Mouse (Mus musculus): ENCODE measurements around the gene Pcp4. TPM values are rescaled to one million over a fixed set of nuclear protein-coding genes. Genes with fewer than 3 reads are reported as not detected.

The Pcp4 gene
- polyA plus RNA-seq, 1 experiment from 2014 or later: 83.8 TPM

DNA sequence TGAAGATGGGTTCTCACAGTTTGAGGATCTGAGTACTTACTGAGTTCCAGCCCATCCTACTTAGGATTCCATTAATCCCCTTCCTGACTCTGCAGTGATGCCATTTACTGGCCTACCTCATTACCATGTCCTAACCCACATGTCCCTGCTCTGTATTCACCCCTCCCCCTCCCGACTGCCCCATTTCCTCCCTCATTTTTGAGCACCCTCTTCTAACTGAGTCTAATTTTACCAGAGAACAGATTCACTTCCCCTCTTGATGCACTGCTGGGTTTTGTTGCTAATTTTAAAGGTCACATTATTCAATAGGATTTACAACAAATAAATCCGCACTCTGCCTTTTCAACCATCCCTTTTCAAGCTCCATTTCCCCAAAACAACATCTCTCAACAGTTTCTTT is 73.7 kb downstream of the Pcp4 start:
- Histone ChIP-seq H3K4me1 (ENCODE audit: insufficient read depth, low read length) (0 out of 2 replicates have a peak, but pooled peaks cover 3% of the 10 kb centered on the region), H3K9ac (replicated peaks; ENCODE audit: low read length) (no peak overlapping the region), H3K27me3 (ENCODE audit: insufficient read depth, low read length) (no peaks in the 10 kb centered on the region), H3K9me3 (ENCODE audit: low read length) (no peaks in the 10 kb centered on the region), H3K4me3 (ENCODE audit: low read length) (no peak overlapping the region), H3K36me3 (ENCODE audit: insufficient read depth, low read length) (no peaks in the 10 kb centered on the region), H3K4me2 (replicated peaks; ENCODE audit: low read depth, low read length) (no peak overlapping the region), H3K27ac (ENCODE audit: low read length) (no peak overlapping the region)
- ATAC-seq (ENCODE audit: low FRiP score, low TSS enrichment): no peak
- WGBS: 47% methylated on average over 2 of the region's 2 CpGs

- Histone ChIP-seq H3K9ac (replicated peaks; ENCODE audit: low read length) (no peak overlapping the region), H3K27ac (ENCODE audit: low read length) (no peak overlapping the region), H3K36me3 (ENCODE audit: insufficient read depth, low read length) (no peaks in the 10 kb centered on the region), H3K4me1 (ENCODE audit: insufficient read depth, low read length) (peaks cover 5% of the 10 kb centered on the region; the same call in 1 of the 2 replicates), H3K4me2 (replicated peaks; ENCODE audit: low read depth, low read length) (no peak overlapping the region), H3K4me3 (ENCODE audit: low read length) (no peak overlapping the region), H3K9me3 (ENCODE audit: low read length) (no peaks in the 10 kb centered on the region), H3K27me3 (ENCODE audit: insufficient read depth, low read length) (no peaks in the 10 kb centered on the region)
- ATAC-seq (ENCODE audit: low FRiP score, low TSS enrichment): no peak
- WGBS: 72% methylated on average over 2 of the region's 2 CpGs
These were observed 85.3 kb downstream of the Pcp4 start for GRCm38 (mm10) chr16:96552680-96553079.

DNA sequence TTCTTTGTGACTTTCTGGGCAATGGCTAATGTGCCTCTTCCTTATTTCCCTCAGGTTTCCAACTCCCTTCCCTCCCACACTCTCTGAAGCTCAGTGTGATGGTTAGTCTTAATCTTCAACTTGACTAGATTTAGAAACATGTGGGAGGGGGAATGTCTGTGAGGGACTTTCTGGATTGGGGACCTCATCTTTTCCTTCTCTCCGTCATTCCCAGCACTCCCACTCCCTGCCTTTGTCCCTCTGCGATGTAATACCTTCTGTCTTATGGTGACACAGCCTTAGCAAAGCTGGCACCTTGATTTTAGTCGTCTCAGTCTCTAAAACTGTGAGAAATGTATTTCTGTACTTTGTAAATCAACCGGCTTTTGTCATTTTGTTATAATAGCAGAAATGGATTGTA is 88.0 kb downstream of the Pcp4 start:
- Histone ChIP-seq H3K4me1 (ENCODE audit: insufficient read depth, low read length) (peaks cover 5% of the 10 kb centered on the region; the same call in 1 of the 2 replicates), H3K9ac (replicated peaks; ENCODE audit: low read length) (no peak overlapping the region), H3K36me3 (ENCODE audit: insufficient read depth, low read length) (no peaks in the 10 kb centered on the region), H3K27me3 (ENCODE audit: insufficient read depth, low read length) (no peaks in the 10 kb centered on the region), H3K4me2 (replicated peaks; ENCODE audit: low read depth, low read length) (no peak overlapping the region), H3K27ac (ENCODE audit: low read length) (no peak overlapping the region), H3K9me3 (ENCODE audit: low read length) (no peaks in the 10 kb centered on the region), H3K4me3 (ENCODE audit: low read length) (no peak overlapping the region)
- 72% methylated on average over 4 of the region's 4 CpGs for WGBS
- ATAC-seq (ENCODE audit: low FRiP score, low TSS enrichment): no peak

- WGBS: 56% methylated on average over 3 of the region's 3 CpGs
These were observed 89.2 kb downstream of the Pcp4 start for GRCm38 (mm10) chr16:96556621-96557020.

DNA sequence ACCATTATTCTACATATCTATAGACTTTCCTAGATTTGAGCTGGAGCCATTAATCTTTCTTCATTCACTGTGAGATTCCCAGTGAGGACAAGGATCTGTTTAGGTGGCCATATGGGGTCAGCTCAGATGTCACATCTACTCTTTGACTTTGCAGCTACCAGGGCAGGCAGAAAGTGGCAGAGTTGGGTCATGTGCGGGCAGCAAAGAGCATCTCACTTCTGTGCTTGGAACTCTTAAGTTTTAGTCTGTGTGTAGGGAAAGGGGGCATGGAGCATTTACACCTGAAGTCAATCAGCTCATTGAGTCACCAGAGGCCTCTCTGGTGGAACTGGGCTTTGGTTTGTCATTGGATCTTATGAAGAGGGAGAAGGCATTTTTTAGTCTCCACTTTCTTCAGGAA is 90.9 kb downstream of the Pcp4 start:
- Histone ChIP-seq H3K4me2 (replicated peaks; ENCODE audit: low read depth, low read length) (no peak overlapping the region), H3K9ac (replicated peaks; ENCODE audit: low read length) (no peak overlapping the region), H3K36me3 (ENCODE audit: insufficient read depth, low read length) (no peaks in the 10 kb centered on the region), H3K27ac (ENCODE audit: low read length) (no peak overlapping the region), H3K4me3 (ENCODE audit: low read length) (no peak overlapping the region), H3K27me3 (ENCODE audit: insufficient read depth, low read length) (no peaks in the 10 kb centered on the region), H3K9me3 (ENCODE audit: low read length) (no peaks in the 10 kb centered on the region), H3K4me1 (ENCODE audit: insufficient read depth, low read length) (peaks cover 5% of the 10 kb centered on the region; the same call in 1 of the 2 replicates)
- WGBS: 77% methylated on average over 1 of the region's 1 CpGs
- no peak for ATAC-seq (ENCODE audit: low FRiP score, low TSS enrichment)

More at GRCm38 (mm10) chr16:96556621-96557020, 89.2 kb downstream of the Pcp4 start:
- ATAC-seq (ENCODE audit: low FRiP score, low TSS enrichment): no peak
- no peak overlapping the region for H3K27ac ChIP-seq (ENCODE audit: low read length)
- H3K9me3 ChIP-seq (ENCODE audit: low read length): no peaks in the 10 kb centered on the region
- H3K36me3 ChIP-seq (ENCODE audit: insufficient read depth, low read length): no peaks in the 10 kb centered on the region
- H3K9ac ChIP-seq (replicated peaks; ENCODE audit: low read length): no peak overlapping the region
- H3K4me3 ChIP-seq (ENCODE audit: low read length): no peak overlapping the region
- no peaks in the 10 kb centered on the region for H3K27me3 ChIP-seq (ENCODE audit: insufficient read depth, low read length)
- H3K4me2 ChIP-seq (replicated peaks; ENCODE audit: low read depth, low read length): no peak overlapping the region
- H3K4me1 ChIP-seq (ENCODE audit: insufficient read depth, low read length): peaks cover 5% of the 10 kb centered on the region; the same call in 1 of the 2 replicates

- peaks cover 5% of the 10 kb centered on the region; the same call in 1 of the 2 replicates for H3K4me1 ChIP-seq (ENCODE audit: insufficient read depth, low read length)
- H3K36me3 ChIP-seq (ENCODE audit: insufficient read depth, low read length): no peaks in the 10 kb centered on the region
- no peak overlapping the region for H3K4me3 ChIP-seq (ENCODE audit: low read length)
- H3K27ac ChIP-seq (ENCODE audit: low read length): no peak overlapping the region
- ATAC-seq (ENCODE audit: low FRiP score, low TSS enrichment): no peak
- no peaks in the 10 kb centered on the region for H3K9me3 ChIP-seq (ENCODE audit: low read length)
- no peak overlapping the region for H3K9ac ChIP-seq (replicated peaks; ENCODE audit: low read length)
- no peaks in the 10 kb centered on the region for H3K27me3 ChIP-seq (ENCODE audit: insufficient read depth, low read length)
- no peak overlapping the region for H3K4me2 ChIP-seq (replicated peaks; ENCODE audit: low read depth, low read length)
These were observed 92.4 kb downstream of the Pcp4 start for GRCm38 (mm10) chr16:96559796-96560195.

DNA sequence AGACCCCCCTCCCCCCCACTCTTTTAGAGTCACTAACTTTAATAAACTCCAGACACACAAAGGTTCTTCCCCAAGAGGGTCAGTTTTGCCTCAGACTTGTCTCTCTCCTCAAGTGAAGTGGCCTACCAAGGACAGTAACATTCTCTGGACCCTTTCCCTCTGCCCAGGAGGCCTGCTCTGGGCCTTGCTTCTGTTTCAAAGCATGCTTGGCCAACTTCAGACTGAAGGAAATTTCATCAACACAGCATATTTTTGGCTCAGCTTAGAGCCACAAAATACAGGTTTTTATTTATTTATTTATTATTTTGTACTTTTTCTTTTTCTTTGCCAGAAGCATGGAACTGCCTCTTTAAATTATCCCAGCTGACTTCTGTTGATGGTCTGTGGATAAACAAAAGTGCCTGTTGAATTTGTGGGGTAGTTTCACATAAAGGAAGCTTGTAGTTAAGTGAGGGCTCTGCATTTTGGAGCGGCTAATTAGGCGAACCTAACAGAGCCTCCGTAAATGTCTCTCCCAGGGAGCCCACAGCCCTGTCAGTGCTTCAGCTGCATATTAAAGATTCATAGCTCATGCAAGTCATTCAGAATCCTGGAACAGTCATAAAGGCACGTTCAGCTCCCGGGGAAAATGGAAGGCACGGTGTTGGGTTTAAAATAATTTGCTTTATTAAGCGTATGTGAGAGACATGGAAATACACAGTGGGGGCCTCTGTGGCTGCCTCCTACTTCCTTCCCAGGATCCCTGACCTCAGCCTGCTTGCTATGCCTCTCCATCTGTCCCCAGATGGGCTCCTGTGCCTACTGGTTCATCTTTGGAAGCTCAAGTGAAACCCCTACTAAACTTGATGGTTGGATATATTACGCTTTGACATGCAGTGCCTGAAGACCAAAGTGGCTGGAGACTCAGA is 96.2 kb downstream of the Pcp4 start:
- Histone ChIP-seq H3K27me3 (ENCODE audit: insufficient read depth, low read length) (no peaks in the 10 kb centered on the region), H3K36me3 (ENCODE audit: insufficient read depth, low read length) (no peaks in the 10 kb centered on the region), H3K9ac (replicated peaks; ENCODE audit: low read length) (no peak overlapping the region), H3K27ac (ENCODE audit: low read length) (no peak overlapping the region), H3K9me3 (ENCODE audit: low read length) (no peaks in the 10 kb centered on the region), H3K4me3 (ENCODE audit: low read length) (no peak overlapping the region), H3K4me2 (replicated peaks; ENCODE audit: low read depth, low read length) (no peak overlapping the region), H3K4me1 (ENCODE audit: insufficient read depth, low read length) (no peaks in the 10 kb centered on the region)
- ATAC-seq (ENCODE audit: low FRiP score, low TSS enrichment): no peak
- WGBS: 61% methylated on average over 8 of the region's 8 CpGs

DNA sequence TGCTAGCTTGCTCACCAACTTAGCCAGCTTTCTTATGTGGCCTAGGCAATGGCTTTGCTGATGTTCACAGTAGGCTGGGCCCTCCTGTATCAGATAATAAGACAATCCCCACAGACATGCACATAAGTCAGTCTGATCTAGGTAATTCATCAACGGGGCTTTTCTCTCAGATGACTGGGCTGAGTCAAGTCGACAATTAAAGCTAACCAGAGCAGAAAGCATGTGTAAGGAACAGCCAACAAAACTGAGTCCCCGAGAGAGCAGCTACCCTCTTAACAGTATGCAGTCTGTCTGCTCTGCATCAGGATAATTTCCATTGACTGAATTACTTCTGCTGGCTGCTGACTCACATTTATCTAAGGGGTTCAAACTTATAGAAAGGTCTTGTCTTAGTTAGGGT is 100.0 kb downstream of the Pcp4 start:
- H3K36me3 ChIP-seq (ENCODE audit: insufficient read depth, low read length): no peaks in the 10 kb centered on the region
- no peak for ATAC-seq (ENCODE audit: low FRiP score, low TSS enrichment)
- no peaks in the 10 kb centered on the region for H3K9me3 ChIP-seq (ENCODE audit: low read length)
- no peak overlapping the region for H3K9ac ChIP-seq (replicated peaks; ENCODE audit: low read length)
- H3K27me3 ChIP-seq (ENCODE audit: insufficient read depth, low read length): no peaks in the 10 kb centered on the region
- no peaks in the 10 kb centered on the region for H3K4me1 ChIP-seq (ENCODE audit: insufficient read depth, low read length)
- WGBS: 61% methylated on average over 3 of the region's 3 CpGs
- no peak overlapping the region for H3K27ac ChIP-seq (ENCODE audit: low read length)
- H3K4me3 ChIP-seq (ENCODE audit: low read length): no peak overlapping the region
- H3K4me2 ChIP-seq (replicated peaks; ENCODE audit: low read depth, low read length): no peak overlapping the region
